Mouse (Mus musculus): Measurements from ENCODE around the gene Ttc21a.

DNA sequence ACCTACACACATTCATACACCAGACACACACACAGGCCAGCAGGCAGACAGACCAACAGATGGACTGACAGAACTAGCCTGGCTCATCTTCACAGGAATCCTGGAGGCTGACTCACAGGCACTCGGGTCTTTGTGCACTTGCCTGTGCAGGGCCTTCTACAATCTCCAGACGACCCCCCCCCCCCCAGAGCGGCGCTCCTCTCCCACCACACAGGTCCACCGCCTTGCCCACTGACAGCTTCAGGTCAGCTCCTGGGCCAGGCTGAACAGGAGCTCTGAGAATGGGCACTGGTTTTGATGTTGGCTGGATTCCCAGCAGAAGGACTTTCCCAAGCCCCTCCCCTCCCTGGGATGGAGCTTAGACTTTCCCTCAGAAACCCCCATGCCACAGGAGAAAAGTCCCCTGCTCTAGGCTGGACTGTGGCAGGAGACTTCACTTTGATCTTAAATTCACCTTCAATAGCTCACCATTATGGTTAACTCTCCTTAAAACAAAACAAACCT is 40.2 kb downstream of the Ttc21a start:
- TF ChIP-seq CTCF (IDR thresholded peaks at IDR 0.05; ENCODE audit: low read depth, low read length), result no peak
- TF ChIP-seq TAL1 (conservative IDR thresholded peaks at IDR 0.05; ENCODE audit: low read depth, low read length), result no peak
- no peak for TF ChIP-seq GATA1 (IDR thresholded peaks at IDR 0.05; ENCODE audit: borderline replicate concordance, low read length)
- TF ChIP-seq GATA2 (IDR thresholded peaks at IDR 0.05; ENCODE audit: borderline replicate concordance, low read depth, low read length), result no peak

All from G1E (cell line).